Mouse (Mus musculus): Measurements from ENCODE around the gene St6galnac3.

The St6galnac3 gene

GRCm38 (mm10) chr3:153337221-153337620 lies 387.8 kb downstream of the St6galnac3 start:
- DNase-seq = no peak

- DNase-seq = no peak
These were observed 390.7 kb downstream of the St6galnac3 start for GRCm38 (mm10) chr3:153334152-153334825.

GRCm38 (mm10) chr3:153324307-153324706 lies 400.7 kb downstream of the St6galnac3 start:
- no peak for DNase-seq

GRCm38 (mm10) chr3:153323446-153323845 lies 401.5 kb downstream of the St6galnac3 start:
- DNase-seq = no peak

- DNase-seq = no peak
These were observed 411.4 kb downstream of the St6galnac3 start for GRCm38 (mm10) chr3:153313583-153313982.

GRCm38 (mm10) chr3:153313167-153313566 lies 411.8 kb downstream of the St6galnac3 start:
- DNase-seq = no peak

GRCm38 (mm10) chr3:153312006-153312405 lies 413.0 kb downstream of the St6galnac3 start:
- no peak for DNase-seq

- no peak for DNase-seq
These were observed 416.6 kb downstream of the St6galnac3 start for GRCm38 (mm10) chr3:153308379-153308778.

- no peak for DNase-seq
These were observed 419.8 kb downstream of the St6galnac3 start for GRCm38 (mm10) chr3:153305153-153305552.

- DNase-seq = no peak
These were observed 422.6 kb downstream of the St6galnac3 start for GRCm38 (mm10) chr3:153302376-153302775.

- DNase-seq = peak; percentile 65 to 73
These were observed 428.5 kb downstream of the St6galnac3 start for GRCm38 (mm10) chr3:153296375-153297068.

- DNase-seq = peak; percentile 35 to 69
These were observed 432.1 kb downstream of the St6galnac3 start for GRCm38 (mm10) chr3:153292853-153293252.

- DNase-seq = no peak
These were observed 432.6 kb downstream of the St6galnac3 start for GRCm38 (mm10) chr3:153292363-153292762.

GRCm38 (mm10) chr3:153291406-153292045 lies 433.4 kb downstream of the St6galnac3 start:
- no peak for DNase-seq

- no peak for DNase-seq
These were observed 435.0 kb downstream of the St6galnac3 start for GRCm38 (mm10) chr3:153289971-153290370.

GRCm38 (mm10) chr3:153287564-153287963 lies 437.4 kb downstream of the St6galnac3 start:
- DNase-seq = no peak

- no peak for DNase-seq
These were observed 437.9 kb downstream of the St6galnac3 start for GRCm38 (mm10) chr3:153287081-153287480.

GRCm38 (mm10) chr3:153282123-153282765 lies 442.7 kb downstream of the St6galnac3 start:
- peak in 1 of 2 experiments; percentile 35 for DNase-seq

- DNase-seq = no peak
These were observed 446.7 kb downstream of the St6galnac3 start for GRCm38 (mm10) chr3:153278249-153278648.

- no peak for DNase-seq
These were observed 447.5 kb downstream of the St6galnac3 start for GRCm38 (mm10) chr3:153277389-153277999.

- no peak for DNase-seq
These were observed 448.1 kb downstream of the St6galnac3 start for GRCm38 (mm10) chr3:153276830-153277388.

GRCm38 (mm10) chr3:153276101-153276829 lies 448.7 kb downstream of the St6galnac3 start:
- no peak for DNase-seq

All from lung, postnatal 4 days (tissue).